Mouse (Mus musculus): ENCODE results near the gene Ints11. TPM values are rescaled to one million over a fixed set of nuclear protein-coding genes. Genes with fewer than 3 reads are reported as not detected.

Ints11 gene
- polyA plus RNA-seq, 1 experiment from 2014 or later = 78.6 TPM

- WGBS = 69% methylated on average over 1 of the region's 1 CpGs
Observed at GRCm38 (mm10) chr4:155932031-155932430, 62.7 kb downstream of the Ints11 start.

More at GRCm38 (mm10) chr4:155932031-155932430, 62.7 kb downstream of the Ints11 start:
- Histone ChIP-seq H3K4me2 (no peak overlapping the region), H3K9me3 (no peaks in the 10 kb centered on the region), H3K4me1 (replicated peaks) (no peaks in the 10 kb centered on the region), H3K27me3 (no peaks in the 10 kb centered on the region), H3K36me3 (no peaks in the 10 kb centered on the region), H3K4me3 (no peak overlapping the region), H3K9ac (no peak overlapping the region), H3K27ac (replicated peaks) (no peak overlapping the region)
- ATAC-seq (ENCODE audit: low FRiP score, low read depth) = no peak

Small RNA genes lying within 50 kb of the gene (microRNA-seq; reads per million reads assigned to microRNA genes)
- gene Gm22991 = not detected

Other genes with a start within 250 kb of the Ints11 start
- 49.3 and 53.0 TPM in 2 replicates for gene Cdk11b, start 244.7 kb upstream of the Ints11 start, polyA plus RNA-seq (2015; fragmentation: Nextera tagmentation; extraction: Ambion mirVana)
- not detected in 2 replicates for gene Gm10563, start 224.1 kb upstream of the Ints11 start, polyA plus RNA-seq (2015; fragmentation: Nextera tagmentation; extraction: Ambion mirVana)
- gene Mmp23, start 216.2 kb upstream of the Ints11 start, polyA plus RNA-seq (2015; fragmentation: Nextera tagmentation; extraction: Ambion mirVana) = 4.7 and 6.5 TPM in 2 replicates
- 50.6 and 62.2 TPM in 2 replicates for gene Mib2, start 200.3 kb upstream of the Ints11 start, polyA plus RNA-seq (2015; fragmentation: Nextera tagmentation; extraction: Ambion mirVana)
- gene Fndc10, start 175.2 kb upstream of the Ints11 start, polyA plus RNA-seq (2015; fragmentation: Nextera tagmentation; extraction: Ambion mirVana) = 17.2 and 20.6 TPM in 2 replicates
- 160 and 166 TPM in 2 replicates for gene Ssu72, start 164.7 kb upstream of the Ints11 start, polyA plus RNA-seq (2015; fragmentation: Nextera tagmentation; extraction: Ambion mirVana)
- gene Tmem240, start 134.7 kb upstream of the Ints11 start, polyA plus RNA-seq (2015; fragmentation: Nextera tagmentation; extraction: Ambion mirVana) = 23.8 and 27.0 TPM in 2 replicates
- gene Atad3a, start 108.5 kb upstream of the Ints11 start, polyA plus RNA-seq (2015; fragmentation: Nextera tagmentation; extraction: Ambion mirVana) = 92.0 and 99.4 TPM in 2 replicates
- gene Vwa1, start 94.8 kb upstream of the Ints11 start, polyA plus RNA-seq (2015; fragmentation: Nextera tagmentation; extraction: Ambion mirVana) = 32.2 and 33.7 TPM in 2 replicates
- 0.98 and 1.2 TPM in 2 replicates for gene Tmem88b, start 83.7 kb upstream of the Ints11 start, polyA plus RNA-seq (2015; fragmentation: Nextera tagmentation; extraction: Ambion mirVana)
- not detected in 2 replicates for gene Ankrd65, start 79.1 kb upstream of the Ints11 start, polyA plus RNA-seq (2015; fragmentation: Nextera tagmentation; extraction: Ambion mirVana)
- 248 and 265 TPM in 2 replicates for gene Mrpl20, start 66.7 kb upstream of the Ints11 start, polyA plus RNA-seq (2015; fragmentation: Nextera tagmentation; extraction: Ambion mirVana)
- gene Ccnl2, start 57.1 kb upstream of the Ints11 start, polyA plus RNA-seq (2015; fragmentation: Nextera tagmentation; extraction: Ambion mirVana) = 134 and 137 TPM in 2 replicates
- gene Aurkaip1, start 38.3 kb upstream of the Ints11 start, polyA plus RNA-seq (2015; fragmentation: Nextera tagmentation; extraction: Ambion mirVana) = 129 TPM in 2 replicates
- 32.5 and 32.7 TPM in 2 replicates for gene Mxra8, start 29.9 kb upstream of the Ints11 start, polyA plus RNA-seq (2015; fragmentation: Nextera tagmentation; extraction: Ambion mirVana)
- gene Dvl1, start 22.1 kb upstream of the Ints11 start, polyA plus RNA-seq (2015; fragmentation: Nextera tagmentation; extraction: Ambion mirVana) = 30.8 and 32.8 TPM in 2 replicates
- 0.43 and 0.54 TPM in 2 replicates for gene Tas1r3, start 6.2 kb upstream of the Ints11 start, polyA plus RNA-seq (2015; fragmentation: Nextera tagmentation; extraction: Ambion mirVana)
- gene Cptp, start 106 bp upstream of the Ints11 start, polyA plus RNA-seq (2015; fragmentation: Nextera tagmentation; extraction: Ambion mirVana) = 25.6 and 29.1 TPM in 2 replicates
- 58.5 and 62.9 TPM in 2 replicates for gene Pusl1, start 22.2 kb downstream of the Ints11 start, polyA plus RNA-seq (2015; fragmentation: Nextera tagmentation; extraction: Ambion mirVana)
- gene Acap3, start 22.3 kb downstream of the Ints11 start, polyA plus RNA-seq (2015; fragmentation: Nextera tagmentation; extraction: Ambion mirVana) = 68.8 and 74.6 TPM in 2 replicates
- gene Ube2j2, start 74.3 kb downstream of the Ints11 start, polyA plus RNA-seq (2015; fragmentation: Nextera tagmentation; extraction: Ambion mirVana) = 104 and 115 TPM in 2 replicates
- 13.4 and 16.6 TPM in 2 replicates for gene C1qtnf12, start 92.8 kb downstream of the Ints11 start, polyA plus RNA-seq (2015; fragmentation: Nextera tagmentation; extraction: Ambion mirVana)
- 33.1 and 35.9 TPM in 2 replicates for gene B3galt6, start 123.1 kb downstream of the Ints11 start, polyA plus RNA-seq (2015; fragmentation: Nextera tagmentation; extraction: Ambion mirVana)
- gene Sdf4, start 123.3 kb downstream of the Ints11 start, polyA plus RNA-seq (2015; fragmentation: Nextera tagmentation; extraction: Ambion mirVana) = 114 and 120 TPM in 2 replicates
- 0.64 and 0.73 TPM in 2 replicates for gene Tnfrsf4, start 144.3 kb downstream of the Ints11 start, polyA plus RNA-seq (2015; fragmentation: Nextera tagmentation; extraction: Ambion mirVana)
- gene Tnfrsf18, start 156.6 kb downstream of the Ints11 start, polyA plus RNA-seq (2015; fragmentation: Nextera tagmentation; extraction: Ambion mirVana) = 1.9 and 2.1 TPM in 2 replicates
- gene Ttll10, start 189.9 kb downstream of the Ints11 start, polyA plus RNA-seq (2015; fragmentation: Nextera tagmentation; extraction: Ambion mirVana) = not detected in 2 replicates
- gene 9430015G10Rik, start 240.4 kb downstream of the Ints11 start, polyA plus RNA-seq (2015; fragmentation: Nextera tagmentation; extraction: Ambion mirVana) = 30.0 and 32.6 TPM in 2 replicates